Mouse (Mus musculus): ENCODE measurements around the gene Col28a1. TPM values are rescaled to one million over a fixed set of nuclear protein-coding genes. Genes with fewer than 3 reads are reported as not detected.

Col28a1 gene
- total and polyA plus RNA-seq, 3 experiments: not detected

DNA sequence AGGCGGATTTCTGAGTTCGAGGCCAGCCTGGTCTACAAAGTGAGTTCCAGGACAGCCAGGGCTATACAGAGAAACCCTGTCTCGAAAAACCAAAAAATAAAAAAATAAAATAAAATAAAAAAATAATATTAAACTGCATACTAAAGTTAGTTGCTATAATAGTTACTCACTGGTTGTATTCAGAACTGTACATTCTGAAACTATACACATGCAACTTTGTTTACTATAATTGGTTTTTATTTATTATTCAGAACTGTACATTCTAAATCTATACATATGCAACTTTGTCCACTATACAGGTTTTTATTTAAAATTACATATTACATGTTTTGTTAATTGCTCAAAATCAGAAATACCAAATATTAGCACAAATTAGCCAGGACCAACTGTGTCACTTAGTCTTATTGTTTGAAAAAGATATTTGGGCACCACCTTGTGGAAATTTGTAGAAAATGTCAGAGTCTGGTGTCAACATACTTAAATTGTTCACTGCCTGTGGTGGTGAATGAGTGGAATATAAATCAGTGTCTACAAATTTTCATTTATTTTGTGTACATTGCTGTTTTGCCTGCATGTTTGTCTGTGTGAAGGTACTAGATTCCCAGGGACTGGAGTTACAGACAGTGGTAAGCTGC is 3.7 kb downstream of the Col28a1 start:
- no peaks in the 10 kb centered on the region for H3K9me3 ChIP-seq (replicated peaks; ENCODE audit: insufficient read depth, low read length)
- DNase-seq (ENCODE audit: low read depth, low spot score): peak; percentile 33
- H3K4me1 ChIP-seq (ENCODE audit: control insufficient read depth in 1 of 2, insufficient read depth in 2 of 2, low read length in 2 of 2): no peaks in the 10 kb centered on the region; a peak in 1 of 4 replicates
- no peak for TF ChIP-seq MYC (IDR thresholded peaks at IDR 0.05; ENCODE audit: low read depth, low read length)
- TF ChIP-seq HCFC1 (IDR thresholded peaks at IDR 0.05; ENCODE audit: low read depth, low read length): no peak
- TF ChIP-seq ZNF384 (IDR thresholded peaks at IDR 0.05; ENCODE audit: low read depth, low read length): no peak
- TF ChIP-seq TCF12 (IDR thresholded peaks at IDR 0.05; ENCODE audit: low read depth, low read length): no peak
- TF ChIP-seq CTCF (IDR thresholded peaks at IDR 0.05 in 2 of 3, conservative IDR thresholded peaks at IDR 0.05 in 1 of 3; ENCODE audit: control insufficient read depth in 1 of 3, insufficient read depth in 1 of 3, low read depth in 2 of 3, low read length in 3 of 3, poor library complexity in 1 of 3, severe bottlenecking in 1 of 3): peak in 1 of 3 experiments; percentile 56; a peak in 2 of 6 replicates
- TF ChIP-seq RAD21 (IDR thresholded peaks at IDR 0.05; ENCODE audit: low read depth, low read length): peak; percentile 61
- no peak for TF ChIP-seq NRF1 (IDR thresholded peaks at IDR 0.05; ENCODE audit: insufficient read depth, low read depth, low read length, poor library complexity, severe bottlenecking)
- TF ChIP-seq POLR2AphosphoS5 (IDR thresholded peaks at IDR 0.05; ENCODE audit: borderline replicate concordance, low read depth, low read length): no peak
- TF ChIP-seq MEF2A (IDR thresholded peaks at IDR 0.05; ENCODE audit: extremely low read depth, insufficient replicate concordance, low read depth, low read length, poor library complexity, severe bottlenecking): no peak
- TF ChIP-seq SMC3 (IDR thresholded peaks at IDR 0.05; ENCODE audit: low read depth, low read length): peak; percentile 61
- no peak for TF ChIP-seq SIN3A (IDR thresholded peaks at IDR 0.05; ENCODE audit: low read length)
- TF ChIP-seq MAZ (IDR thresholded peaks at IDR 0.05; ENCODE audit: low read depth, low read length): no peak
- TF ChIP-seq TAL1 (IDR thresholded peaks at IDR 0.05; ENCODE audit: low read length): no peak
- peak; percentile 36 for TF ChIP-seq ZC3H11A (IDR thresholded peaks at IDR 0.05; ENCODE audit: low read depth, low read length)
- H3K79me2 ChIP-seq (ENCODE audit: control insufficient read depth, insufficient read depth, low read length, poor library complexity): no peaks in the 10 kb centered on the region
- H3K4me3 ChIP-seq (ENCODE audit: control insufficient read depth in 1 of 2, insufficient read depth in 1 of 2, low read depth in 2 of 2, low read length in 2 of 2): no peak overlapping the region
- H3K36me3 ChIP-seq (ENCODE audit: control insufficient read depth in 1 of 2, insufficient read depth in 2 of 2, low read length in 2 of 2): no peaks in the 10 kb centered on the region
- H3K27ac ChIP-seq (ENCODE audit: control insufficient read depth, low read depth, low read length): no peak overlapping the region
- H3K9ac ChIP-seq (ENCODE audit: control insufficient read depth, low read depth, low read length, poor library complexity, severe bottlenecking): no peak overlapping the region
- H3K27me3 ChIP-seq (ENCODE audit: control insufficient read depth in 1 of 2, insufficient read depth in 2 of 2, low read length in 2 of 2): peaks cover 0 to 1% of the 10 kb centered on the region in 2 experiments; a peak in 1 of 4 replicates

DNA sequence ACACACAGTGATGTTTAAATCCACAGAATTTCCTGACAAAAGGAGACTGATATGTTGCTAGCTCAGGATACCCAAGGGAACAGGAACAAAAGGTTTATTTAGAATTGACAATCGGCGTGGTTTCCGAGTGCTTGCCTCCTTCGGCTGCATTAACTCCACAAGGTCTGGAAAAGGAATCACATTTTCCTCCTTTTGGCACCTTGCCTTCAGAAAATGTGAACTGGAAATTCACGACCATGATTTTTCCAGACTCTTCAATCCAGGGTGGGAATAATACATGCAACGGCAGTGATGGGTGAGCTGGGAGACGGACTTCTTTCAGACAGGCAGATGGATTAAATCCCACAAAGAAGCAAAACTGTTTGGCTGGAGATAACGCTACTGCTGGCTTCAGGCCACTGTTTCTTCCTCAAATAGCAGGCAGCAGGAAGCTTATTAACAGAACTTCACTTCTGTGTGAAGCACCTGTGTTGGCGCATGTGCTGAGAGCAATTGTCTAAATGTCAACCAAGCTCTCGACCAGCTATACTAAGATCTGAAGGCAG is 13.9 kb downstream of the Col28a1 start:
- H3K27me3 ChIP-seq (ENCODE audit: control insufficient read depth in 1 of 2, insufficient read depth in 2 of 2, low read length in 2 of 2): peaks cover 0 to 2% of the 10 kb centered on the region in 2 experiments; a peak in 2 of 4 replicates
- H3K79me2 ChIP-seq (ENCODE audit: control insufficient read depth, insufficient read depth, low read length, poor library complexity): no peaks in the 10 kb centered on the region
- DNase-seq (ENCODE audit: low read depth, low spot score): peak; percentile 66
- no peak overlapping the region for H3K9ac ChIP-seq (ENCODE audit: control insufficient read depth, low read depth, low read length, poor library complexity, severe bottlenecking)
- H3K27ac ChIP-seq (ENCODE audit: control insufficient read depth, low read depth, low read length): no peak overlapping the region
- H3K9me3 ChIP-seq (replicated peaks; ENCODE audit: insufficient read depth, low read length): no peaks in the 10 kb centered on the region
- no peaks in the 10 kb centered on the region for H3K36me3 ChIP-seq (ENCODE audit: control insufficient read depth in 1 of 2, insufficient read depth in 2 of 2, low read length in 2 of 2)
- H3K4me1 ChIP-seq (ENCODE audit: control insufficient read depth in 1 of 2, insufficient read depth in 2 of 2, low read length in 2 of 2): no peaks in the 10 kb centered on the region
- TF ChIP-seq POLR2AphosphoS2 (IDR thresholded peaks at IDR 0.05; ENCODE audit: low read length) (no peak), RCOR1 (IDR thresholded peaks at IDR 0.05; ENCODE audit: low read depth, low read length) (no peak), MAZ (IDR thresholded peaks at IDR 0.05; ENCODE audit: low read depth, low read length) (no peak), POLR2A (IDR thresholded peaks at IDR 0.05; ENCODE audit: control insufficient read depth in 1 of 2, insufficient read depth in 1 of 2, low read depth in 1 of 2, low read length in 2 of 2, poor library complexity in 1 of 2) (no peak), CTCF (IDR thresholded peaks at IDR 0.05 in 2 of 3, conservative IDR thresholded peaks at IDR 0.05 in 1 of 3; ENCODE audit: control insufficient read depth in 1 of 3, insufficient read depth in 1 of 3, low read depth in 2 of 3, low read length in 3 of 3, poor library complexity in 1 of 3, severe bottlenecking in 1 of 3) (no peak), GABPA (IDR thresholded peaks at IDR 0.05; ENCODE audit: low read depth, low read length) (no peak), ETS1 (IDR thresholded peaks at IDR 0.05; ENCODE audit: low read depth, low read length) (0 out of 2 replicates have a peak, but pooled peaks have one; percentile 26), NRF1 (IDR thresholded peaks at IDR 0.05; ENCODE audit: insufficient read depth, low read depth, low read length, poor library complexity, severe bottlenecking) (0 out of 2 replicates have a peak, but pooled peaks have one; percentile 35), JUND (IDR thresholded peaks at IDR 0.05; ENCODE audit: low read depth, low read length) (no peak), GATA1 (IDR thresholded peaks at IDR 0.05; ENCODE audit: low read depth, low read length) (peak; percentile 65), TAL1 (IDR thresholded peaks at IDR 0.05; ENCODE audit: low read length) (no peak), USF1 (IDR thresholded peaks at IDR 0.05; ENCODE audit: low read depth, low read length) (no peak), RAD21 (IDR thresholded peaks at IDR 0.05; ENCODE audit: low read depth, low read length) (no peak), ZNF384 (IDR thresholded peaks at IDR 0.05; ENCODE audit: low read depth, low read length) (no peak), UBTF (IDR thresholded peaks at IDR 0.05; ENCODE audit: borderline replicate concordance, insufficient read depth, low read depth, low read length) (no peak), EP300 (IDR thresholded peaks at IDR 0.05; ENCODE audit: low read depth in 1 of 2, low read length in 2 of 2) (peak; percentile 31 to 43; a peak in 3 of 4 replicates), KAT2A (conservative IDR thresholded peaks at IDR 0.05; ENCODE audit: low read depth, low read length) (no peak), CHD1 (IDR thresholded peaks at IDR 0.05; ENCODE audit: low read depth, low read length) (no peak)
- no peak overlapping the region for H3K4me3 ChIP-seq (ENCODE audit: control insufficient read depth in 1 of 2, insufficient read depth in 1 of 2, low read depth in 2 of 2, low read length in 2 of 2)

All from MEL (cell line).